Mouse (Mus musculus): Measurements from ENCODE around the gene Zfp87. TPM values are rescaled to one million over a fixed set of nuclear protein-coding genes. Genes with fewer than 3 reads are reported as not detected.

Zfp87 gene
- total and polyA plus RNA-seq, 3 experiments, result 11.4 to 25.0 (median 13.8) TPM

- Histone ChIP-seq H3K27ac (ENCODE audit: insufficient read depth, low read depth) (peak overlapping the region; percentile 68), H3K4me3 (replicated peaks in 1 of 3; ENCODE audit: low read depth in 2 of 3, low read length in 2 of 3, poor library complexity in 1 of 3) (peak overlapping the region; percentile 71 to 86 (median 85)), H3K9ac (ENCODE audit: insufficient read depth, low read depth) (peak overlapping the region; percentile 66), H3K79me2 (replicated peaks; ENCODE audit: control insufficient read depth, extremely low read depth, insufficient read depth, poor library complexity, severe bottlenecking) (peaks cover 41% of the 10 kb centered on the region), H3K4me2 (ENCODE audit: insufficient read depth, low read depth, poor library complexity, severe bottlenecking) (peak overlapping the region; percentile 85), H3K36me3 (replicated peaks in 1 of 2; ENCODE audit: control insufficient read depth in 1 of 2, insufficient read depth in 1 of 2, low read length in 1 of 2) (no peaks in the 10 kb centered on the region), H3K9me3 (replicated peaks; ENCODE audit: low read length) (no peaks in the 10 kb centered on the region), H3K27me3 (replicated peaks) (no peaks in the 10 kb centered on the region), H3K4me1 (ENCODE audit: control insufficient read depth in 1 of 2, insufficient read depth in 2 of 2) (peaks cover 2 to 38% of the 10 kb centered on the region in 2 experiments; a peak in 3 of 4 replicates)
- DNase-seq (ENCODE audit: extremely low read depth), result peak; percentile 93
- TF ChIP-seq EP300 (IDR thresholded peaks at IDR 0.05; ENCODE audit: low read length) (no peak), ZKSCAN1 (IDR thresholded peaks at IDR 0.05; ENCODE audit: borderline replicate concordance, low read depth, low read length) (no peak), BHLHE40 (IDR thresholded peaks at IDR 0.05; ENCODE audit: low read depth, low read length) (peak; percentile 28; the same call in 1 of the 2 replicates), MEF2A (IDR thresholded peaks at IDR 0.05; ENCODE audit: borderline replicate concordance, low read depth, low read length) (0 out of 2 replicates have a peak, but pooled peaks have one; percentile 40), TCF12 (IDR thresholded peaks at IDR 0.05; ENCODE audit: low read depth, low read length) (peak; percentile 80; the same call in 1 of the 2 replicates), RCOR1 (conservative IDR thresholded peaks at IDR 0.05; ENCODE audit: low read depth, low read length) (no peak), IRF4 (IDR thresholded peaks at IDR 0.05; ENCODE audit: low read depth, low read length) (0 out of 2 replicates have a peak, but pooled peaks have one; percentile 16), PAX5 (IDR thresholded peaks at IDR 0.05; ENCODE audit: low read length) (no peak), ELF1 (IDR thresholded peaks at IDR 0.05; ENCODE audit: low read depth, low read length) (peak; percentile 99), NRF1 (IDR thresholded peaks at IDR 0.05; ENCODE audit: low read depth, low read length) (peak; percentile 42; the same call in 1 of the 2 replicates), GABPA (IDR thresholded peaks at IDR 0.05; ENCODE audit: insufficient replicate concordance, low read depth, low read length) (peak; percentile 60; the same call in 1 of the 2 replicates), MYC (IDR thresholded peaks at IDR 0.05; ENCODE audit: low read depth, low read length) (peak; percentile 32; the same call in 1 of the 2 replicates), MAFK (IDR thresholded peaks at IDR 0.05; ENCODE audit: insufficient replicate concordance, low read length) (no peak; the same call in 1 of the 2 replicates), SIN3A (IDR thresholded peaks at IDR 0.05; ENCODE audit: low read length) (peak; percentile 87), MAX (IDR thresholded peaks at IDR 0.05; ENCODE audit: low read length) (no peak), NELFE (IDR thresholded peaks at IDR 0.05; ENCODE audit: low read depth, low read length) (peak; percentile 74), HCFC1 (IDR thresholded peaks at IDR 0.05; ENCODE audit: low read depth, low read length) (peak; percentile 97), USF1 (IDR thresholded peaks at IDR 0.05; ENCODE audit: low read depth, low read length) (no peak), JUND (conservative IDR thresholded peaks at IDR 0.05; ENCODE audit: low read depth, low read length) (no peak), MXI1 (IDR thresholded peaks at IDR 0.05; ENCODE audit: low read depth, low read length) (peak; percentile 54; the same call in 1 of the 2 replicates), POLR2AphosphoS2 (IDR thresholded peaks at IDR 0.05; ENCODE audit: low read depth, low read length) (peak; percentile 60; the same call in 1 of the 2 replicates), JUN (IDR thresholded peaks at IDR 0.05; ENCODE audit: insufficient read depth, low read depth, low read length) (no peak), ETS1 (conservative IDR thresholded peaks at IDR 0.05; ENCODE audit: low read depth, low read length) (no peak), UBTF (IDR thresholded peaks at IDR 0.05; ENCODE audit: low read depth, low read length) (0 out of 2 replicates have a peak, but pooled peaks have one; percentile 58), CHD1 (IDR thresholded peaks at IDR 0.05; ENCODE audit: low read depth, low read length) (no peak), TBP (conservative IDR thresholded peaks at IDR 0.05; ENCODE audit: low read depth, low read length) (peak; percentile 69), KAT2A (IDR thresholded peaks at IDR 0.05; ENCODE audit: insufficient replicate concordance, low read length) (peak; percentile 96), RAD21 (IDR thresholded peaks at IDR 0.05; ENCODE audit: low read depth, low read length) (no peak), MAZ (IDR thresholded peaks at IDR 0.05; ENCODE audit: low read depth, low read length) (no peak), CHD2 (IDR thresholded peaks at IDR 0.05; ENCODE audit: low read length) (no peak; the same call in 1 of the 2 replicates), CTCF (conservative IDR thresholded peaks at IDR 0.05 in 1 of 2, IDR thresholded peaks at IDR 0.05 in 1 of 2; ENCODE audit: low read depth in 2 of 2, low read length in 2 of 2) (no peak), E2F4 (IDR thresholded peaks at IDR 0.05; ENCODE audit: insufficient replicate concordance, low read depth, low read length) (peak; percentile 84; the same call in 1 of the 2 replicates), SMC3 (IDR thresholded peaks at IDR 0.05; ENCODE audit: low read depth, low read length) (no peak), ZC3H11A (IDR thresholded peaks at IDR 0.05; ENCODE audit: low read depth, low read length) (no peak), ZMIZ1 (IDR thresholded peaks at IDR 0.05; ENCODE audit: low read depth, low read length) (no peak; the same call in 1 of the 2 replicates), USF2 (conservative IDR thresholded peaks at IDR 0.05; ENCODE audit: low read depth, low read length) (no peak), POLR2A (IDR thresholded peaks at IDR 0.05; ENCODE audit: low read depth, low read length) (peak; percentile 79), ZNF384 (IDR thresholded peaks at IDR 0.05; ENCODE audit: low read depth, low read length) (no peak)
- dilution Hi-C loops (cut with MboI; ENCODE audit: extremely low pct_ligation_motif_present, extremely low pct_unique_long_range_greater_than_20kb, low sequenced_read_pairs) (no loop called here), in situ Hi-C loops (cut with MboI; ENCODE audit: low pct_ligation_motif_present, low pct_unique_long_range_greater_than_20kb, low sequenced_read_pairs) (no loop called here)
Observed at GRCm38 (mm10) chr13:67552505-67553346, 26.7 kb upstream of the Zfp87 start.
